Mouse (Mus musculus) intestine, embryonic 14.5 days (tissue): ENCODE data around the gene Mettl15. TPM values are rescaled to one million over a fixed set of nuclear protein-coding genes. Genes with fewer than 3 reads are reported as not detected.

Experiments used
- ATAC-seq: fragments of 200-750 bp; cut with Nextera tagmentation; replicated peaks from 2 replicates; pipeline ENCODE4 v1.8.0; 2017; ENCODE audit warnings: low read depth, moderate number of reproducible peaks, moderate TSS enrichment, moderate library complexity; ENCODE audit not compliant: low FRiP score, low TSS enrichment
- DNase-seq: peaks from one replicate; pipeline ENCODE4 v3.0.0-alpha.2; 2018; ENCODE audit warnings: low spot score
- H3K27ac ChIP-seq: fragments of 300-500 bp; sonication (generic); 2 replicates; pipeline ENCODE4 v1.5.1; 2014; ENCODE audit warnings: low read depth, mild to moderate bottlenecking, control low read depth
- H3K27me3 ChIP-seq: fragments of 300-500 bp; sonication (generic); replicated peaks from 2 replicates; pipeline ENCODE4 v1.6.1; 2014; ENCODE audit warnings: low read length, control low read depth; ENCODE audit not compliant: control insufficient read depth, insufficient read depth
- H3K36me3 ChIP-seq: fragments of 300-500 bp; sonication (generic); 2 replicates; pipeline ENCODE4 v1.6.1; 2014; ENCODE audit warnings: low read length, control low read depth; ENCODE audit not compliant: control insufficient read depth, insufficient read depth
- H3K4me1 ChIP-seq: fragments of 300-500 bp; sonication (generic); replicated peaks from 2 replicates; pipeline ENCODE4 v1.6.1; 2014; ENCODE audit warnings: low read length, control low read depth, mixed read lengths; ENCODE audit not compliant: control insufficient read depth, insufficient read depth
- H3K4me2 ChIP-seq: fragments of 300-500 bp; sonication (generic); 2 replicates; pipeline ENCODE4 v1.6.1; 2014; ENCODE audit warnings: low read length
- H3K4me3 ChIP-seq: fragments of 300-500 bp; sonication (generic); 2 replicates; pipeline ENCODE4 v1.5.1; 2014; ENCODE audit warnings: low read depth, low read length, control low read depth, mixed read lengths
- H3K9ac ChIP-seq: fragments of 300-500 bp; sonication (generic); 2 replicates; pipeline ENCODE4 v1.6.1; 2014; ENCODE audit warnings: mild to moderate bottlenecking, low read length
- H3K9me3 ChIP-seq: fragments of 300-500 bp; sonication (generic); 2 replicates; pipeline ENCODE4 v1.6.1; 2016; ENCODE audit warnings: low read length, control low read depth; ENCODE audit not compliant: control insufficient read depth
- WGBS: fragments of 180-500 bp; shearing (Covaris S2); extraction: QIAGEN DNeasy Blood & Tissue Kit; methylation state at CpG from one replicate; pipeline ENCODE4 v1.1.7; 2014; 5-methylcytosine and 5-hydroxymethylcytosine counted together
- polyA plus RNA-seq: library from polyadenylated mRNA; unstranded; fragments of >200 nt; fragmentation: Nextera tagmentation; extraction: Ambion mirVana; gene quantifications from 2 replicates; pipeline ENCODE4 v1.2.1, GENCODE M21; 2014

Gene Mettl15
- polyA plus RNA-seq, 1 experiment from 2014 or later = 10.6 TPM

DNA sequence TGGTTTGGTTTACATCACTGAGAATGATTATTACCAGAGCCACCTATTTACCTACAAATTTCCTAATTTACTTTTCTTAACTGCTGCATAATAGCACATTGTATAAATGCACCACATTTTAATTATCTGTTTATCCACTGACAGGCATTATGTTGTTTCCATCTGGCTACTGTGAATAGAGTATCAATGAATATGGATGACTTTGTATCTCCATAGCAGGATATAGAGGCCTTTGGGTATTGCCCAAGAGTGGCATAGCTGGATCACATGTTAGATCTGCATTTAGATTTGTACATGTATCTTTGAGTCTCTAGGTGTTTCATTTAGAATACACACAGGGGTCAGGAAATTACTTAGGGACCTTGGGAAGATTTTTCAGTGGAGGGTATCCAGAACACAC, 133.3 kb downstream of the Mettl15 start:
- Histone ChIP-seq H3K4me3 (no peak overlapping the region), H3K27me3 (no peaks in the 10 kb centered on the region), H3K9ac (no peak overlapping the region), H3K27ac (no peak overlapping the region), H3K4me2 (no peak overlapping the region), H3K36me3 (no peaks in the 10 kb centered on the region), H3K4me1 (no peaks in the 10 kb centered on the region), H3K9me3 (no peaks in the 10 kb centered on the region)
- DNase-seq (no peak), ATAC-seq (no peak)

DNA sequence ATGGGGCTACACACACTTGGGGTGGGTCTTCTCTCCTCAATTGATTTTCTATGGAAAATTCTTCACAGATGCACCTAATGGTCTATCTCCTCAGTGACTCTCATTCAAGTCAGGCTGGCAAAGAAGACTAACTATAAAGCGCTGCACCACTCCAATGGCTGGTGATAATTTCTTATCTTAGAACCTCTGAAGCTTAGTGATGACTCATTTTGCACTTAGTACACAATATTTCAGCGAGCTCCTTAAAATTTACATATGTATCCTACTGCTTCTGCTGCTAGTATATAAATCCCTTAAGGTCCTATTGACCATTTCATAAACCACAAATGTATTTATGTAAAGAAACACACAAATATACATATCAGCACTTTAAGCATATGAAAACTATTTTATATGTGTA, 136.1 kb downstream of the Mettl15 start:
- DNase-seq (no peak), ATAC-seq (no peak)
- no peaks in the 10 kb centered on the region for H3K36me3 ChIP-seq
- no peaks in the 10 kb centered on the region for H3K27me3 ChIP-seq
- whole genome bisulfite sequencing = 85% methylated on average over 2 of the region's 2 CpGs
- no peaks in the 10 kb centered on the region for H3K4me1 ChIP-seq
- no peak overlapping the region for H3K4me2 ChIP-seq
- no peaks in the 10 kb centered on the region for H3K9me3 ChIP-seq
- H3K9ac ChIP-seq = no peak overlapping the region
- no peak overlapping the region for H3K27ac ChIP-seq
- H3K4me3 ChIP-seq = no peak overlapping the region

DNA sequence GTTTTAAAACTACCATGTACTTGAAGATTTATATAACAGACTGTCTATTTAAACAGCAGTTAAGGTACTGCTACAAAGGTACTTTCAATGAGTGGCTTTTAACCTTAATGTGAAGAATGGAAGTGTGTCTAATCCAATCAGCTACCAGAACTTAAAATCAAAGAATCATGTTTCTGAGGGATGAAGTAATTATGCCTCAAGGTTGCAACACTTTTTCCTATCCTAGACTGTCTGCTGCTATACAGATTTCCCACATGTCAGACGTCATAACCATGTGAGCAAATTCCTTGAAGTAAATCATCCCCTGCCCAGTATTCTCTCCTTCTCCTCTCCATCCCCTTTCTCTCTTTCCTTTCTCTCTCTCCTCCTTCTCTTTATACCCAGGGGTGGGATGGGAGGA, 140.2 kb downstream of the Mettl15 start:
- H3K4me3 ChIP-seq = no peak overlapping the region
- 68% methylated on average over 1 of the region's 1 CpGs for WGBS
- no peaks in the 10 kb centered on the region for H3K9me3 ChIP-seq
- DNase-seq (no peak), ATAC-seq (no peak)
- H3K27ac ChIP-seq = no peak overlapping the region
- no peaks in the 10 kb centered on the region for H3K27me3 ChIP-seq
- H3K4me2 ChIP-seq = no peak overlapping the region
- no peak overlapping the region for H3K9ac ChIP-seq
- H3K4me1 ChIP-seq = no peaks in the 10 kb centered on the region
- H3K36me3 ChIP-seq = no peaks in the 10 kb centered on the region

DNA sequence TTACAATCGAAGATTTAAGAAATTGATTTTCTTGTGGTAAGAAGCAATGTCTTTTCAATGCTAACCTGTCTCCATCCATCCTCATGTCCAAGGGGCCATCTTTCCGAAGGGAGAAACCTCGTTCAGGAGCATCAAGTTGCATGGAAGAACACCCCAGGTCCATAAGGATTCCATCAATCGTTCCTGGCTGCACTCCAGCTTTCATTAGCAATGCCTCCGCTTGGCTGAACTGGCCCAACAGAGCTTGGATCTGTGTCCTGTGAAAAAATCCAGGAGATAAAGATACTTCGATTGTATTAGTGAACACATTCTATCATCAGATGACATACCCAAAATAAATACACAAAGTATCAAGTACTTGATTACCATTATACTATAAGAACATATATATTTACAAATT, 143.3 kb downstream of the Mettl15 start:
- H3K4me1 ChIP-seq = no peaks in the 10 kb centered on the region
- H3K9ac ChIP-seq = no peak overlapping the region
- H3K4me3 ChIP-seq = no peak overlapping the region
- no peaks in the 10 kb centered on the region for H3K9me3 ChIP-seq
- H3K27me3 ChIP-seq = no peaks in the 10 kb centered on the region
- H3K27ac ChIP-seq = no peak overlapping the region
- H3K4me2 ChIP-seq = no peak overlapping the region
- no peak for ATAC-seq
- DNase-seq = no peak
- WGBS = 76% methylated on average over 6 of the region's 6 CpGs
- no peaks in the 10 kb centered on the region for H3K36me3 ChIP-seq

DNA sequence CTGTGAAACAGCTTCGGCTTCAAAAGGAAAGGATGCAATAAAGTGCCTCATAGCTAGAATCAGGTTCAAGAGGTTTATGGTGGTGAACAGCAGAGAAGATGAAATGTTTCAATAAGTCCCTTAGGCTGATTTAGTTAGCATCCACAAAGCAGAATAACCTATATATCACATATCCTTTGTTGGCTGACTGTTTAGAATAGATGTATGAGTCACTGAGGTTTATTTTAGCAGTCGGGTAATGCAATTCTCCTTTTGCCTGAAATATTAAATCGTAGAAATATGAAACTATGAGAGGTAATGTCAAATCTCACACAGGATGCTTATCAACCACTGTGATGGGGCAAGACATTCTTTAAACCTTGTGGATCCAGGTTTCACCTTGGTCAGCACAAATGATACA, 149.8 kb downstream of the Mettl15 start:
- Histone ChIP-seq H3K9ac (no peak overlapping the region), H3K27ac (no peak overlapping the region), H3K4me2 (no peak overlapping the region), H3K4me1 (no peaks in the 10 kb centered on the region), H3K36me3 (no peaks in the 10 kb centered on the region), H3K4me3 (no peak overlapping the region), H3K9me3 (no peaks in the 10 kb centered on the region), H3K27me3 (no peaks in the 10 kb centered on the region)
- DNase-seq (no peak), ATAC-seq (no peak)
- WGBS = 81% methylated on average over 3 of the region's 3 CpGs

DNA sequence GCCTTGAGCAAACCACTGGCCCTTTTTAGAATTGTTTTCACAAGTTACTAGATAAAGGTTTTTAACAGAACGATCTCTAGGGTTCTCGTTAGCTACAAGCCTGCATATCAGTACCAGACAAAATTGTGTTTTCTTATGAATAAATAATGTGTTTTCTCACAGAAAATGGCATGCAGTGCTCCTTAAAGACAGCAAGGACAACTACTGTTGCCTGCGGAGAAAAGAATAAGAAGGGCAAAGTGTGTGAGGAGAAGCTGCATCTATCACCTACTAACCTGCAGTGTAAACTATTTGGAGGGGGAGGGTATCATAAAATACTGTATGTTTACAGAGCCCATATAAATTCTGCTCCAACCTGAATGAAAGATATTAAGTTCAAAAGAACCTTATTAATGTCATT, 150.6 kb downstream of the Mettl15 start:
- H3K9me3 ChIP-seq = no peaks in the 10 kb centered on the region
- H3K36me3 ChIP-seq = no peaks in the 10 kb centered on the region
- no peak for DNase-seq
- ATAC-seq = no peak
- H3K4me3 ChIP-seq = no peak overlapping the region
- H3K4me1 ChIP-seq = no peaks in the 10 kb centered on the region
- no peak overlapping the region for H3K27ac ChIP-seq
- WGBS = 82% methylated on average over 3 of the region's 3 CpGs
- H3K4me2 ChIP-seq = no peak overlapping the region
- H3K27me3 ChIP-seq = no peaks in the 10 kb centered on the region
- H3K9ac ChIP-seq = no peak overlapping the region

DNA sequence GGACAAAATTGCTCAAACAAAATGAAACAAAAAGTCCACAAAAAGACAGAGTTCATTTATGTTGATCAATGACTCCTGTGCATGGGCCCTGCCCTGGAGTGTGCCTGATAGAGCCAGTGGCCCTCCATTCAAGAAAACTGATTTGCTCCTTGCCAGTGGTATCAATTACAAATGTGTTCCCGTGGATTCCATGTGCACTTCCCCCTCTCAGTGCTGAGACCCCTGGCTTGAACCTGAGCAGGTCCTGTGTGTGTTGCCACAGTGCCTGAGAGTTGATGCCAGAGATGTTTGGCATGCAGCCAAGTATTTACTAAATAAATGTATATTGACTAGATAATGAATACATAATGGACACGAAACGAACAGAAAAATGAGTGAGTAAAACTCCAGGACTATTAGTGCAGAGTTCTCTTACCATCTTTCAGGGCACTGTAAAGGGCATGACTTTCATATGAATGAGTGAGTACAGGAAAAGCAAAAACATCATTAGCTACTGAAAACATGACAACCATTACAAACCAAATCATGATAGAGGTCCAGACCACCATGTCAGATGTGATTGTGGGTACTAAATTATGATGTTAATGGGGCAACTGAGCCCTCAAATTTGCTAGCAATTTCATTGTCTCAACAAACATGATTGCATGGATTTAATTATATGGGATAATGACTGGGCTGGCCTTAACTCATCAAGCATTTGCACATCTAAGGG, 174.6 kb downstream of the Mettl15 start:
- Histone ChIP-seq H3K9me3 (no peaks in the 10 kb centered on the region), H3K4me2 (no peak overlapping the region), H3K27me3 (no peaks in the 10 kb centered on the region), H3K36me3 (no peaks in the 10 kb centered on the region), H3K27ac (no peak overlapping the region), H3K4me3 (no peak overlapping the region), H3K9ac (no peak overlapping the region), H3K4me1 (no peaks in the 10 kb centered on the region)
- no peak for DNase-seq
- ATAC-seq = no peak
- 69% methylated on average over 3 of the region's 3 CpGs for WGBS

DNA sequence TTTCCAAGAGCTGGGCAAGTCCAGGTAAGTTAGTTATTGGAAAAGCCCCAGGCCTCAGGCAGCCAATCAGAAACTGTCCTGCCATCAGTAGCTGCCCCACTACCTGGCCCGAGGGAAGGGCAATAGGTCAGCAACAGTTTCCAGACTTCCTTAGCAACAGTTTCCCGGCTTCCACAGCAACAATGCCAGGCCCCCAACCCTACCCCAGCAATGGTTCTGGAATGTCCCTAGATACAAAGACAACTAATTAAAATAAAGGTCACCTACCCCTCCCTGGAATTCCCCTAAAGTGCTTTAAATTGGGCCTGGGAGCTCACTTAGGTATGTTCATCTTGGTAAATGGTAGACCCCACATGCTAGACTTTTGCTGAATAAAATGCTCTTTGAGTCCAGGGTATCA, 230.9 kb downstream of the Mettl15 start:
- DNase-seq (no peak), ATAC-seq (no peak)
- Histone ChIP-seq H3K9me3 (no peaks in the 10 kb centered on the region), H3K36me3 (no peaks in the 10 kb centered on the region), H3K4me2 (no peak overlapping the region), H3K9ac (no peak overlapping the region), H3K4me1 (no peaks in the 10 kb centered on the region), H3K27ac (no peak overlapping the region), H3K4me3 (no peak overlapping the region), H3K27me3 (no peaks in the 10 kb centered on the region)
- 71% methylated on average over 2 of the region's 2 CpGs for WGBS
